Mouse (Mus musculus) 416B (cell line): ENCODE data around the gene Osgep.
"Not testable (repeated sequence)": the region's sequence is repeated elsewhere in the genome, so short reads cannot be mapped to it uniquely, and the experiment has no call there.

Experiments used
- DNase-seq: peaks from one replicate; pipeline ENCODE4 v3.0.0; 2011; ENCODE audit warnings: low read depth

Osgep gene

GRCm38 (mm10) chr14:50924281-50925064 lies at the start of gene Osgep, which contains the start of gene Apex1:
Osgep (minus strand) TSS chr14:50924893.
Apex1 (plus strand) TSS chr14:50924968.
- peak; percentile 97 for DNase-seq

DNA sequence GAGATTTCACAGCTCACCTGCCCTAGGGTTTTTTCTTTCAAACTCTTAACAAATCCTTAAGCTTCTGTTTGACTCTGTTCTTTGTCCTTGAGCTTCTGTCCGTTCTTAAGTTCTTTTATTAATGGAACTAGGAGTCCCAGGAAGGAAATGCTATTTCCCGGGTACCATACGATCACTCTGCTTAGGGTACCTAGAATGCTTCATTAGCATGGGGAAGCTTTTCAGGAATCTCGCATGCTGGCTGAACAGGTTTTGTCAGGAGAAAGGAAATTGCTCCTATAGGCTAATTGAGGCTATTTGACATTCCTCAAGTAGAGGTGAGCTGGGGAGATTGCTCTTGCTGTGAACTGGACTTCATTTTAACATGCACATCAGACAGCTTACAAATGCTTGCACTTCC lies 49.0 kb upstream of the Osgep start:
- DNase-seq: no peak

GRCm38 (mm10) chr14:50973054-50973453 lies 48.4 kb upstream of the Osgep start:
- not testable (repeated sequence) for DNase-seq

GRCm38 (mm10) chr14:50970822-50971221 lies 46.1 kb upstream of the Osgep start:
- DNase-seq: no peak

DNA sequence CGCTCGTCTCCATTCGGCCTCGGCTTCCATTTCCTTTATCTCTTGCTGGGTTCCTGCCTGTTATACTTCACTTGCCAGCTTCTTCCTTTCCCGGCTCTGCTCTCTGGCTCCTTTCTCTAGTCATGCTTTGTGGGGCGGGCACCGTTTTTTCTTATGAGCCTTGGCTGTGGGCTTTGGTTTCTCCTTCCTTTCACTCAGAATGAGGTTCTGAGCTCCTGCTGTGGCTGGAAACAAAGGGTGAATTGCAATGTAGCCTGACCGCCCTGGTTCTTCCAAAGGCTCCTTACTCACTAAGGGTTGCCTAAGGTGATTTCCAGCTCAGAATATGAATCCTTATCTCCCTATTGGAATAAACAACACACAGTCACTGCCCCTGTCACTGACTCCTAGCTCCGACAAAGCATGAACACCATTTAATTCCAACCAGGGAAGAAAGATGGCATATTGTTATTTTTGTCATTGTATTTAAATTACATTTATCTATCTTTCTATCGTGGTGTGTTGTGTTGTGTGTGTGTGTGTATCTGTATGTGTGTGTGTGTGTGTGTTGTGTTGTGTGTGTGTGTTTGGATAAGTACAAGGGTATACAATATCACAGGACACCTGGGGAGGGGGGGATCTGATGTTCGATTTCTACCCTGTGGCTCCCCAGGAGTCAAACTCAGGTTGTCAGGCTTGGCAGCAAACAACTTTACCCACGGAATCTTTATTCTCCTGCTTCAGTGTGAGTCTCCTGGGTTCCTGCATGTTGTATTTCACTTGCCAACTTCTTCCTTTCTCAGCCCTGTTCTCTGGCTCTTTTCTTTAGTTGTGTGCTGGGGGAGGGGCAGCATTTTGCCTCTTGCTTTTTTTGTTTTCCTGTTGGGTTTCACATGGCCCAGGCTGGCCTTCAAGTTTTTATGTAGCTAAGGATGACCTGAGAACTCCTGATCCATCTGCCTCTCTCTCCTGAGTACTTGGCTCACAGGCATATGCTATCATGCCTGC lies 45.2 kb upstream of the Osgep start:
- DNase-seq: no peak

- no peak for DNase-seq
These were observed 44.3 kb upstream of the Osgep start for GRCm38 (mm10) chr14:50969041-50969440.

GRCm38 (mm10) chr14:50968216-50968980 lies 43.7 kb upstream of the Osgep start:
- DNase-seq: no peak

GRCm38 (mm10) chr14:50958289-50958995 lies 33.7 kb upstream of the Osgep start:
- DNase-seq: not testable (repeated sequence)

- DNase-seq: not testable (repeated sequence)
These were observed 32.5 kb upstream of the Osgep start for GRCm38 (mm10) chr14:50957146-50957545.

- not testable (repeated sequence) for DNase-seq
These were observed 32.0 kb upstream of the Osgep start for GRCm38 (mm10) chr14:50956724-50957123.

DNA sequence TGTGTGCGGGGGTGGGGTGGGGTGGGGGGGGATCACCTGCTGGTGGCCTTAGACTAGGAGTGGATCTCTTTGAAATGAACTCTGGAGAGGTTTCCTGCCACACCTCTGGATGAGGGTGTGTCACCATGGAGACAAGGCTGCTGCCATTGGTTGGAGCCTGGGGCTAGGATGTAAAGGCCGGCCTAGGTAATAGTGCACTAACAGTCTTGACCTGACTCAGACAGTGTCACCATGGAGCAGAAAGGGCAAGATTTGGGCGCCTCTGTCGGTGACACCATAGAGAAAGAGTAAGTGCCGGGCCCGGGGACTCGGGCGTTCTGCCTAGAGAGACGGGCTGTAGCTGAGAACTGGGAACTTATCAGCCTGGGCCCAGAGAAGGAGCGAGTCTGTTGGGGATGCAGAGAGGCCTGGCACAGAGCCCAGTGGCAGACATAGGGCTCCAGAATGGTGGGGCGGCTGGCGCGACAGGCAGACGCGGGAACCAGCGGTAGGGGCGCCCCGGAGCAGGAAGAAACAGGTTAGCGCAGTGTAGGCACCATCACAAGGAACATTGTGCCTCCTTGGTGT lies 31.3 kb upstream of the Osgep start, which contains the start of gene Pnp2:
Gene Pnp2 (plus strand): TSS at position 51 of the 567 bp plus-strand sequence.
- not testable (repeated sequence) for DNase-seq

DNA sequence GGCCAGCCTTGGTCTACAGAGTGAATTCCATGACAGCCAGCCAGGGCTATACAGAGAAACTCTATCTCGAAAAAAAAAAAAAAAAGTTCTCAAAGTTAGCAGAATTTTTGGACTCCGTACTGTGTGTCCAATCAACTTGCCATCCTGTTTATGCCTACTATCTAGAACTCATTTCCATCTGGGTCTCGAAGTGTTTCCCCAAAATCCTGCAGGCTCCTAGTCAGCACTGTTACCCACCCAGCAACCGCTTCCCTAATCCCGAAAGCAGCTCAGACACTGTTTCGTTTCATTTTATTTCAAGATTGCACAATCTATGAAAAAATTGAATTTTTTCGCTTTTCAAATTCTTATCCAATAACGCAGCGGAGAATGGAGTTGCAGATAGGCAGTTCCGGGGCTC lies 30.8 kb upstream of the Osgep start:
- no peak for DNase-seq

DNA sequence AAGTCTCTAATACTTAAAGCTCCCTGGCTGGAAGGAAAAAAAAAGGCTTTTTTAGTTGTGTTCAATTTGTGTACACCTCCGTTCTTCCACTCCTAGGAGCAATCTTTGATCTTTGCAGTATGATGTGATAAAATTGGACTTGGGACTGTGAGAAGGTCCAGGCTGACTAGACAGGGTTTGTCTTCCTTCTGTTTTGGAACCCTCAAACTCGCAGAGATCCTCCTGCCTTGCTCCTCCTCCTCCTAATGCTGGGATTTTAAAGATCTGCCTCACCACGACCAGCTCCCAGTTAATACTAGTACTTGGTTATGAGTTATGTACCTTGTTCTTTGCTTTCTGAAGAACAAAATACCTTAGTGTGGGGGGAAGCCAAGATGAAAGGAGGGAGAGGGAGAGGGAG lies 20.8 kb upstream of the Osgep start:
- not testable (repeated sequence) for DNase-seq

DNA sequence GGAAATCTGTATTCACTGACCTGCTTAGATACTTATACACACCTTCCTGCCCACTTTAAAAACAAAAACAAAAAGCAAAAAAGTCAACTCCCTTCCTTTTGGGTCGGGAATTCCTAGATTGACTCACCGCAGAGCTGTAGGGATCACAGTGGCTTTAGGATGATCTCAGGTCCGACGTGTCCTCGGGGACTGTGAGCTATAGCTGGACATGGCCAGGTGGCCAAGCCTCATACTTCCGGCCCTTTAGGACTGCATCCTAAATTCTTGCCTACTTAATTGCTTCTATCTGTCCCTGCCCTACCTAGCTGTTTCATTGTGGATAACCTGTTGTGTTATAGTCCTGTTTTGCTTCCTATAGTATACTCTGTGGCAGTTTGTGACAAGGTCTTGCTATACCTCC lies 20.4 kb upstream of the Osgep start:
- DNase-seq: not testable (repeated sequence)

- DNase-seq: not testable (repeated sequence)
These were observed 20.0 kb upstream of the Osgep start for GRCm38 (mm10) chr14:50944668-50945033.

DNA sequence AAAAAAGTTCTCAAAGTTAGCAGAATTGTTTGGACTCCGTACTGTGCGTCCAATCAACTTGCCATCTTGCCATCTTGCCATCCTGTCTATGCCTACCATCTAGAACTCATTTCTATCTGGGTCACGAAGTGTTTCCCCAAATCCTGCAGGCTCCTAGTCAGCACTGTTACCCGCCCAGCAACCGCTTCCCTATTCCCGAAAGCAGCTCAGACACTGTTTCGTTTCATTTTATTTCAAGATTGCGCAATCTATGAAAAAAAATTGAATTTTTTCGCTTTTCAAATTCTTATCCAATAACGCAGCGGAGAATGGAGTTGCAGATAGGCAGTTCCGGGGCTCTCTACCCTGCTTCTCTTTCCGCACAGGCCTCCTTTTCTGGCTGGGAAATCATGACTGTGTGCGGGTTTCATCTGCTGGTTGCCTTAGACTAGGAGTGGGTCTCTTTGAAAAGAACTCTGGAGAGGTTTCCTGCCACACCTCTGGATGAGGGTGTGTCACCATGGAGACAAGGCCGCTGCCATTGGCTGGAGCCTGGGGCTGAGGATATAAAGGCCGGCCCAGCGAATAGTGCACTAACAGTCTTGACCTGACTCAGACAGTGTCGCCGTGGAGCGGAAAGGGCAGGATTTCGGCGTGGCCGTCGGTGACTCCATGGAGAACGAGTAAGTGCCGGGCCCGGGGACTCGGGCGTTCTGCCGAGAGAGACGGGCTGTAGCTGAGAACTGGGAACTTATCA lies 19.4 kb upstream of the Osgep start, which contains the start of gene Gm49342:
Gene Gm49342 (plus strand): TSS at position 586 of the 736 bp plus-strand sequence.
- peak; percentile 97 for DNase-seq

DNA sequence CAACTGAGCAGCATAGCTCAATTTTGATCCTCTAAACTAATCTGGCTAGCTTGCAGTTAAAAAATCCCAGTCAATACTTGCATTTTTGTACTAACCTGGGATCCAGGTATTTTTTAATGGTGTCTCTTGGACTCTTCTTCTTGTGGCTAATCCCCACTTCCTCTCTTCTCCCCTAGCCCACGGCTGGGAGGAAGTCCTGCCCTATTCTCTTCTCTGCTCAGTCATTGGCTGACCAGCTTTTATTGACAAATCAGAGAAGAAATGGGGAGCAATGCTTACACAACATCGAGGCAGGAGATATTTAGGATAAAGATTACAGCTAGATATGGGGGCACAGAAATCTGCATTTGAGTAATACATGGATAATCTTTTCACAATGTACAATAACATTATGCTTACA lies 14.2 kb upstream of the Osgep start:
- DNase-seq: peak; percentile 80

DNA sequence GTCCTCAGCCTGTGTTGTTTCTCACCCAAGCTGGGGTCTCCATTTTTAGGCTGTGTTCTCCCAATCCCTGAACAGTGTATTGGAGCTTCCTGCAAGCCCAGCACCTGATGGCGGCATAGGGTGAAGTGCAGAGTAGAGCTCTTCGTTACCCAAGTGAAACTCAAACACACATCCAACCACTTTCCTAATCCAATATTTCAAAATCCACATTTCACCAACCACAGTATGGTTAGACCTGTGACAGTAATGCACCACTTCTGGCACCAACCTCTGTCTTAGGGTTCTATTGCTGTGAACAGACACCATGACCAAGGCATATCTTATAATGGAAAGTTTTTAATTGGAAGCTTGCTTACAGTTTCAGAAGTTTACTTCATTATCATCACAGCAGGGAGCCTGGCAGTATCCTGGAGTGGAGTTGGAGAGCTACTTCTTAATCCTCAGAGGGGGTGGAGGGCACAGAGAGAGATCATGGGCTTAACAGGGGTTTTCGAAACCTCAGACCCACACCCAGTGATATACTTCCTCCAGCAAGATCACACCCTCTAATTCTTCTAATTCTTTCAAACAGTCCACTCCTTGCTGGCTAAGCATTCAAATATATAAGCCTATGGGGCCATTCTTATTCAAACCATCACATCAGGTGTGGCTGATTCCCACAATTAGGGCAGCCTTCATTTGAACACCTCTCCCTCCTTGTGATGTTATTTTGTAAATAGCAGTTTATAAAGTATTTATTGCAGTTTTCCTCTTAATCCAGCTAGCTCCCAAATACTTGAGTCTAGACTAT lies 13.6 kb upstream of the Osgep start:
- no peak for DNase-seq

DNA sequence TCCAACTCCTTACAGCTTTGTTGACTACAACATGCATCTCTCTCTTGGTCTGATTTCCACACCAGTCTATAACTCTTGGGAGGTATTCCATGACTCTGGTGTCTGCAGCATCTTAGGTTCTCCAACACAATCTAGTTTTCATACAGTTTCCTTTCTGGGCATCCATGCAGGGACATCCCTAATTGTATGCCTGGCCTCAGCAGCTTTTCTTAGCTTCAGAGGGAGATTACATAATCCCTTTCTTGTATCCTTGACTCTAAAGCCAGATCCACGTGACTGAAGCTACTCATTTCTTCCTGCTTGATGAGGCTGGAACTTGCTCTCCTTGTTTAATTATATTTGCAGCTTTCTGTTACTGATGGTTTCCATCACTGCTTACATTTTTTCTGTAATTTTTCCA lies 12.0 kb upstream of the Osgep start:
- no peak for DNase-seq
